Mouse (Mus musculus) ES-E14 (cell line): ENCODE measurements at regions not wholly inside any gene's neighbourhood (a gene's known extent, or its start where the extent isn't known, plus 50 kb on each side); places are given as distances from the start of the nearest gene placed in this dataset.

Source experiments
- DNase-seq: peaks from one replicate; pipeline ENCODE4 v3.0.0-alpha.2; 2013; ENCODE audit warnings: low read depth, low spot score
- H3K27ac ChIP-seq: 2 replicates; pipeline ENCODE4 v1.5.1; 2012; ENCODE audit warnings: low read depth, mild to moderate bottlenecking, low read length, moderate library complexity, mixed read lengths; ENCODE audit not compliant: poor library complexity, insufficient read depth, severe bottlenecking
- H3K36me3 ChIP-seq: 2 replicates; pipeline ENCODE4 v1.6.1; 2012; ENCODE audit warnings: mild to moderate bottlenecking, low read length, moderate library complexity, mixed read lengths; ENCODE audit not compliant: control insufficient read depth, poor library complexity, insufficient read depth, severe bottlenecking
- H3K4me1 ChIP-seq, 2 experiments: fragments of 150-350 bp in 1 of 2; sonication (generic) in 1 of 2; 2 replicates each; pipeline ENCODE4 v1.6.1; 2012; ENCODE audit warnings: low read length in 2 of 2, mild to moderate bottlenecking in 1 of 2, mixed read lengths in 1 of 2; ENCODE audit not compliant: control insufficient read depth in 2 of 2, insufficient read depth in 2 of 2, poor library complexity in 1 of 2
- H3K4me3 ChIP-seq, 2 experiments: fragments of 150-350 bp in 1 of 2; sonication (generic) in 1 of 2; 2 replicates each; pipeline ENCODE4 v1.5.1; 2012; ENCODE audit warnings: low read length in 2 of 2, low read depth in 1 of 2, mild to moderate bottlenecking in 1 of 2, mixed read lengths in 1 of 2; ENCODE audit not compliant: insufficient read depth in 1 of 2, poor library complexity in 1 of 2, severe bottlenecking in 1 of 2
- H3K9ac ChIP-seq: 2 replicates; pipeline ENCODE4 v1.6.1; 2012; ENCODE audit warnings: low read depth, mild to moderate bottlenecking, low read length, mixed read lengths; ENCODE audit not compliant: poor library complexity, insufficient read depth, severe bottlenecking
- H3K9me3 ChIP-seq: fragments of 150-350 bp; sonication (generic); 2 replicates; pipeline ENCODE4 v1.6.1; 2012; ENCODE audit warnings: low read depth, mild to moderate bottlenecking, low read length; ENCODE audit not compliant: control insufficient read depth, insufficient read depth
- CHD2 ChIP-seq: IDR thresholded peaks from 2 replicates; pipeline ENCODE4 v1.6.1; 2014; ENCODE audit warnings: mild to moderate bottlenecking, low read depth, low read length, inconsistent platforms
- HCFC1 ChIP-seq: IDR thresholded peaks from 2 replicates; pipeline ENCODE4 v1.6.1; 2012; ENCODE audit warnings: low read length, inconsistent platforms, borderline replicate concordance; ENCODE audit not compliant: insufficient read depth
- MAFK ChIP-seq: IDR thresholded peaks from 2 replicates; pipeline ENCODE4 v1.6.1; 2014; ENCODE audit warnings: mild to moderate bottlenecking, low read depth, low read length, inconsistent platforms; ENCODE audit not compliant: insufficient read depth
- ZC3H11A ChIP-seq: IDR thresholded peaks from 2 replicates; pipeline ENCODE4 v1.6.1; 2012; ENCODE audit warnings: low read depth, mild to moderate bottlenecking, inconsistent platforms, low read length, borderline replicate concordance
- ZNF384 ChIP-seq: IDR thresholded peaks from 2 replicates; pipeline ENCODE4 v1.6.1; 2012; ENCODE audit warnings: low read depth, low read length, inconsistent platforms
- in situ Hi-C, 2 experiments: fragments of 600-800 bp; cut with MboI; formaldehyde crosslinking; loops; one replicate each; pipeline ENCODE4 v1.15.1; 2025; ENCODE audit warnings: low sequenced_read_pairs in 2 of 2, inconsistent platforms in 1 of 2; ENCODE audit not compliant: unreplicated experiment in 2 of 2

DNA sequence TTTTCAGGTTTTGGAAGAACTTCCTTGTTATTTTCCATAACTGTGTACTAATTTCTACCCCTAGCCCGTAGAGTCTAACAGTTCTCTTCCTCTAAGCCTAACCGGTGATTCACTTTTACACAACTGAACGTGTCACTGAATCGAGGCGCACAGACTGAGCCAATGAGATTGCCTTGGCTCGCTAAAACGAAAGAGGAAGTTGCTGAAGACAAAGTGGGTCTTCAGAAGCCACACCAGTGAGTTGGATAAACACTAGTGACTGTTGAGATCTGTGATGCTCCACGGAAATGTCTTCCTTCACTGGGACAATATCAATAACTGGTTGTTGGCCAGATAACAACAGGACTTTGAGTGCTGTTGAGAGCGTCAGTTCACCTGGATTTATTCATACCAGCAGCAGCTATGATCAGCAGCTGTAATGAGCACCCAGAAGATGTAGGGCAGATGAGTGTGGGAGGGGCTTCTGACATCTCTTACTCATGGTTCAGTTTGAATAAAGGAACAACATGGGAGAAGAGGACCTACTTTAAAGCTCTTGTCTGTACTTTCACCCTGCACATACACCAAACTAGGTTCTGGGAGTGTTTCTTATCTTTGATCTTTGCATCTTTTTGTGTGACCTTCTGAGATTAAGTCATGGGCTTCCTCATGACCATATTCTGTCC, 75.3 kb upstream of the Igfbp7 start:
- H3K27ac ChIP-seq: no peak overlapping the region
- H3K4me3 ChIP-seq: no peak overlapping the region
- no peaks in the 10 kb centered on the region for H3K9me3 ChIP-seq
- H3K4me1 ChIP-seq: peaks cover 1 to 7% of the 10 kb centered on the region in 2 experiments; a peak in 2 of 4 replicates
- no peaks in the 10 kb centered on the region for H3K36me3 ChIP-seq
- in situ Hi-C loops: no loop called here
- no peak overlapping the region for H3K9ac ChIP-seq
- TF ChIP-seq HCFC1: no peak
- TF ChIP-seq ZC3H11A: no peak
- TF ChIP-seq CHD2: no peak
- no peak for TF ChIP-seq ZNF384
- TF ChIP-seq MAFK: no peak
- no peak for DNase-seq

DNA sequence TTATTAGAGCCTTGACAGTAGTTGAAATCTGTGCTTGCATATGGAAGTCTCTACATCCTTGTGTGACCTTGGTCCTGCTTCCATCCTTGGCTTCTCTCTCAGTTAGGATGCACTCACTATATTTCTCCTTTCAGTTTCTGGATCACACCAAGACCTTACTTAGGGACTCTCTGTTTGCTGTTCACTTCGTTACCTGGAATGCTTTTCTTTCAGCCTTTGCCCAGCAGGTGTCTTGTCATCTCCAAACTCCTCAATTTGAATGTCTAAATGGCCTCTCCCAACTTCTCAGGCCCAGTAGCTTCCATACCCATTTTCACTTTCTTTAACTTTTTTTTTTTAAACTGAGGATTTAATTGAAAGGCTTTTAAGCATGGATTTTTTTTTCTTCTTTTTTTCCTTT, 74.0 kb upstream of the Igfbp7 start:
- no peak overlapping the region for H3K9ac ChIP-seq
- TF ChIP-seq MAFK (no peak), HCFC1 (no peak), ZC3H11A (no peak), CHD2 (no peak), ZNF384 (no peak)
- in situ Hi-C loops: no loop called here
- H3K27ac ChIP-seq: no peak overlapping the region
- no peak for DNase-seq
- H3K36me3 ChIP-seq: no peaks in the 10 kb centered on the region
- no peaks in the 10 kb centered on the region for H3K9me3 ChIP-seq
- peaks cover 1 to 4% of the 10 kb centered on the region in 2 experiments; a peak in 2 of 4 replicates for H3K4me1 ChIP-seq
- no peak overlapping the region for H3K4me3 ChIP-seq

DNA sequence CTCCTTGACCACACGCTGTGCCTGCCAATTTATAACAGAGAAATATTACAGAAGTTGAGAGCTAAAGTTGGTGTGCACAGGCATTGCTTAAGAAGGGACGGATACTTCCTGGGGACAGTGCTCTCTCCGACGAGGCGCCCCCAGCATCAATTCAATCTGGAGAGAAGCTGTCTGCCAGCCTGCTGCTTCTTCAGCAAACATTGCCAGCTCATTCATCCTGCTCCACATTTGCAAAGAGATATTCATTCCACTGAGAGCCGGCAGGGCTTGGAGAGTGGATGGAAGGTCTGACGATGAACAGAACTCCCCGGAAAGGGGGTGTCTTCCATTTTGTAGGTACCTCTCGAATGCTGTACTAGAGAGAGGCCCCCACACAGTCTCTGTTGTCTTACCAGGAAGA, 70.0 kb upstream of the Igfbp7 start:
- H3K9me3 ChIP-seq: no peaks in the 10 kb centered on the region
- H3K27ac ChIP-seq: no peak overlapping the region
- H3K36me3 ChIP-seq: no peaks in the 10 kb centered on the region
- TF ChIP-seq ZNF384: no peak
- no peak for TF ChIP-seq ZC3H11A
- TF ChIP-seq MAFK: no peak
- no peak for TF ChIP-seq CHD2
- no peak for TF ChIP-seq HCFC1
- no peak for DNase-seq
- in situ Hi-C loops: no loop called here
- no peak overlapping the region for H3K4me3 ChIP-seq
- peaks cover 1 to 4% of the 10 kb centered on the region in 2 experiments; a peak in 2 of 4 replicates for H3K4me1 ChIP-seq
- no peak overlapping the region for H3K9ac ChIP-seq

DNA sequence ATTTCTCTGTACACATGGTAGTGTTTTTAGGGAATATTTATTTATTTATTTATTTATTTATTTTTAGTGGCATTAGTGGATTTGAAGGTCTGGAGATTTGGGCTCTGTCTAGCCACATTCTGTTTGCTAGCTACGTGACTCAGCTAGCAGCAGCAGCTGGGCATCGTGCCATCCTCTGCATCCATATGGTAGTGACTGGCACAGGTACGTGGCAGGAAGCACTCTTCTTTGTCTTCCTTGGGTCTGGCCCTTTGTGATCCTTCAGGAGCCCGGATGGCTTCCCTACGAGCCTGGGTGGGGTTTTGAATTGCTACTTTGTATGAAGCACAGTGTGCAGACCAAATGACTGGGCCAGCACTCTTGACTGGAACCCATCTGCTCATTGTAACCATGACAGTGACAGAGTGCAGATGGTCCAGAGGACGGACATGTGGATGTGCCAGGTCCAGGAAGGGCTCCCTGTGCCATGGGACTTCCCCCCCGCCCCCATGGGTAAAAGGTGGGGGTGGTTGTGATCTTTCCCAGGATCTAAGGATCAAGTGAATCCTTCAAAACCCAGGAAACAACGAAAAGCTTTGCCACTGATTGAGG, 66.2 kb upstream of the Igfbp7 start:
- in situ Hi-C loops: no loop called here
- H3K4me1 ChIP-seq: no peaks in the 10 kb centered on the region
- H3K36me3 ChIP-seq: no peaks in the 10 kb centered on the region
- H3K9me3 ChIP-seq: no peaks in the 10 kb centered on the region
- no peak overlapping the region for H3K9ac ChIP-seq
- H3K27ac ChIP-seq: no peak overlapping the region
- H3K4me3 ChIP-seq: no peak overlapping the region
- no peak for DNase-seq
- no peak for TF ChIP-seq HCFC1
- TF ChIP-seq ZNF384: no peak
- no peak for TF ChIP-seq CHD2
- no peak for TF ChIP-seq ZC3H11A
- no peak for TF ChIP-seq MAFK
